Mouse (Mus musculus) MN1 (cell line): Measurements from ENCODE around the gene Spaca9.
A peak's percentile ranks its signal among the peaks of the same experiment; 100 is the strongest.

Experiments used
- DNase-seq: peaks from one replicate; pipeline ENCODE4 v3.0.0-alpha.2; 2016; ENCODE audit warnings: low spot score

The Spaca9 gene

DNA sequence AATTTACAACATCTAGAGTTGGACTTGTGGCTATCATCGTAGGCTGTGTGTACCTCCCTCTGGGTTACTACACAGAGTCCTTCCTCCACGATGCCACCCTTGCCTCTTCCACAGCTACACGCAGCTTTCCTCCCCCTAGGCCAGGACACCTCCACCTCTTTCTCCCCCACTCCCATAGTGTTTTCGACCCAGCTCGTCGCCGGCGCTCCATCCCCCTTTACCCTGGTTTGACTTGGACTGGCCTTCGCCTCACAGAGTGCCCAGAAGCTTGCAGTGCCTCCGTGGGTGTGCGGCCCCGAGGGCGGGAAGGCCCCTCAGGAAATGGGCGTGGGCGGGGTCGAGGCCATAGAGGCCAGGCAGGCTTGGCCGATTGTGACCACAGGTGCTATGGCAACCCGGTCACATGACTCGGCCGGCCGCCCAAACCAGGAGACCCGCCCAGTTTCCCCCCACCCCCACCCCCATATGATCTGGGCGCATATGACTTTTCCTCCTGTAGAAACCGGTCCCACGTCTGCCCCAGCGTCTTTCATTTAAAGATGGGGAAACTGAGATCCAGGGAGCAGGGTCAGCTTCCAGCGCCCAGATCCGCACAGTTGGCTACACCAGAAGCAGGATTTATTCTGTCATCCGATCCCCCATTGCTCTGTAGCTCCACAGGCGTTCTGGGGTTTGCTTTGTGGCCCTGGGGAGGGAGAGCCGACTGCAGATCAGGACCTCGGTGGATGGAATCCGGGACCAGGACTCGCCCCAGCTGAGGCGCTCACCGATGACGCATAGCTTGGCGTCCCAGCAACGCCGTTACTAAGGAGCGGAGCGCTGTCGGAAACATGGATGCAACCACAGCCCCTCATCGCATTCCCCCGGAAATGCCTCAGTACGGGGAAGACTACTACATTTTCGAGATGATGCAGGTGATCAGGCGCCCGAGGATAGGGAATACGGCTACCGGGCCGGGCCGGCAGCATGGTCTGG, at the start of gene Spaca9, which contains the start of gene Ak8:
Gene Spaca9 (minus strand): TSS at position 367 of the 975 bp plus-strand sequence.
Gene Ak8 (plus strand): TSS at position 804 of the 975 bp plus-strand sequence.
- DNase-seq = peak; percentile 81

DNA sequence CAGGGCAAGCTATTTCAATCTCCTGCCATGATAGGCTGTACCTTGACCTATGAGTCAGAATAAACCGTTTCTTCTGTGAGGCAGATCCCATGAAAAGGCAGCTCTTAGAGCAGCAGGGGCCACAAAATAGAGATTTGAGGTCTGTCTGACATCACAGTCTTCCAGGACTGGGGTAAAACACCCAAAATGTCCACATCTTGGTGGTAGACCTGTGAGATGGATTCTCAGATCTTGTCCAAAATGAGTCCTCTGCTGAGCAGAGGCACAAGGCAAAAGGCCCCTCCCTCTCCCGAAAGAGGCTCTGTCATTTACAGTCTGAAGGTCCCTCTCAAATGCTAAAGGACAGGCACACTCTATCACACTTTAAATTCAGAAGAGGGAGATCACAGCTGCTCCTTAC, 48.2 kb upstream of the Spaca9 start:
- no peak for DNase-seq

DNA sequence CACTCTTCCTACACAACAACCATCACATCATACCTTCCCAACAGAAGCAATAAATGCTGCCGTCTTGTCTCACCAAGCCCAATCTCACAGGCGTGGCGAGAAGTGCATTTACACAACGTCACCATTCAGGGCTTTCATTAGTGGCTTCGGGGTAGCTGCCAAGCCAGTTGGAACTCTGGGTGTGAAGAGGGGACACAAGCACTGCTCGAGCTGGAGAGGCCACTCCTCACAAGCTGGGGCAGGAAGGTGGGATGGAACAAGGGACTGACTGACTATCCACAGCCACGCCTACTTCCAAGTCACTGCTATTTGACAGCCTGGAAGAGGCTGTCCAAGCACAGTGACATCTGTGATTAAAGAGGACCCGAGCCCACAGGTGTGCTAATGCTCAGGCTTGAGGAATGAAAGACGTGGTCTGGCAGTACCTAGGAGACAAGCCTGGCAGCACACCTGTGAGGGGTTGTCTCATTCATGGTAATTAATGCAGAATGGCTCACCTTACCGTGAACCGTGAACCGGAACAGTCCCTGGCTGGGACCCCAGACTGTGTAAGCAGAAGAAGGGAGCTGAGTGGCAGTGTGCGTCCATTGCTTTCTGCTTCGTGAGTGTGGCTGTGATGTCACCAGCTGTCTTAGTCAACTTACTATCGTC, 47.3 kb upstream of the Spaca9 start:
- DNase-seq = no peak

DNA sequence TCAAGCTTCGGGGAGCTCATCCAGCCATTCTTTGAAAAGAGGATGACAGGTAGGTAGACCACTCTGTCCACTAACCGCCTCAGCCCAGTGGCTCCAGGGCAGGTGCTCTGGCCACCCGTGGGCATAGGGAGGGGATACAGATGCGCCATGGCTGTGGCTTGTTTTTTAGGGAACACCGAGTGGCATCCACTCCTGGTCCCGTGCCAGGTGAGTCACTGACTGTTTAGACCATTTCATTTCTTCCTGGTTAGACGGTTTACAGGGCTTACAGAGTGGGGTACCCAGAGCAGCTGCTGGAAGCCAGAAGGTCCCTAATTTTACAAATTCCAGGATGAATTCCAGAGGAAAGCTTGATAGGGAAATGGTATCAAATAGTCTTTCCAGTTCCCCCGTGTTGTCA, 43.2 kb upstream of the Spaca9 start:
- DNase-seq = no peak

DNA sequence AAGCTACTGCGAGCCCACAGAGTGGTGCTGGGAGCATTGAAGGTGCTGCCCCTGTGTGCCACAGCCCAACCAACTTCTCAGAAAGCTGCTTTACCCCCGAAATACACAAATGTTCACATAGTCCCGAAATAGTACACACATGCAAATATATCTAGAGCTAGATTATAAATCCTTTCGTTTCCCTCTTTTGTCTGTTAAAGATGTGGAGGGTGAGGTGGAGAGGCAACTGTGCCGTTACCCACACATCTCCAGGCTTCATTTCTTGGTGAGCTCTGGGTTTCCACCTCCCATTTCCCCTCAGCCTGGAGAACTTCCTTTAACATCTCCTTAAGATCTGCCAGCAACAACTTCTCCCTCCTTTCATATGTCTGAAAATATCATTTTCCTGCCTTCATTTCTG, 40.6 kb upstream of the Spaca9 start:
- no peak for DNase-seq

DNA sequence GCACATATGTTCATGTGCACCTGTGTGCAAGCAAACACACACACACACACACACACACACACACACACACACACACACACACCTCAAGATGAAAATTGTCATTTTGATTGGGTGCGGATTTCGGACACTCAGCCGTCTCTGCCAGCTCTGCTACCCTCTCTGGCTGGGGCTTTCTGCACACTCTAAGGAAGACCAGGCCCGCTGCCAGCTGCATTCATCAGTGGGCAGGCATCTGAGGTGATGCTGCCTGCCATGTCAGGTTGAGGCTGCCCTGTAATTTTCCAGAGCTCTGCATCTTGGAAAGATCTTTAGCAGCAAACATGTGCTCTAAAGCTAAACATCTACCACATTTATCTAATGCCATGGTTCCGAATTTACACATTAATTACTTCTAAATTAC, 37.6 kb upstream of the Spaca9 start:
- DNase-seq = peak; percentile 75

DNA sequence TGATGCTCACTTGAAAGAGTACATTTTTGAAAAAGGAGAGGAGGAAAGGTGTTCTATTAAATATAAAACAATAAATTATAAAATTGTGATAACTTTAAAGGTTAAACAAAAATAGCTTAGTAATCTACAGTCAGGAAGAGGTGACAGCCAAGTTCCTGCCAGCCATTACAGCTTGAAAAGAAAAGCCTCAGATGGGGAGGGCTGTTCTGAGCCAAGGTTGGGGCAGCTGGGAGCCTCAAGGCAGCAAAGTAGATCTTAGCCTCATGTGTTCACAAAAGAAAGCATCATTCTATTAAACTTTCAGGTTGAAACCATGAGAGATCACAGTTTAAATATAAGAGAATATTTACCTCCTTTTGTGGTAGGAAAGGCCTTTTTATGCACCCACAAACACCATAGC, 31.1 kb upstream of the Spaca9 start:
- no peak for DNase-seq

DNA sequence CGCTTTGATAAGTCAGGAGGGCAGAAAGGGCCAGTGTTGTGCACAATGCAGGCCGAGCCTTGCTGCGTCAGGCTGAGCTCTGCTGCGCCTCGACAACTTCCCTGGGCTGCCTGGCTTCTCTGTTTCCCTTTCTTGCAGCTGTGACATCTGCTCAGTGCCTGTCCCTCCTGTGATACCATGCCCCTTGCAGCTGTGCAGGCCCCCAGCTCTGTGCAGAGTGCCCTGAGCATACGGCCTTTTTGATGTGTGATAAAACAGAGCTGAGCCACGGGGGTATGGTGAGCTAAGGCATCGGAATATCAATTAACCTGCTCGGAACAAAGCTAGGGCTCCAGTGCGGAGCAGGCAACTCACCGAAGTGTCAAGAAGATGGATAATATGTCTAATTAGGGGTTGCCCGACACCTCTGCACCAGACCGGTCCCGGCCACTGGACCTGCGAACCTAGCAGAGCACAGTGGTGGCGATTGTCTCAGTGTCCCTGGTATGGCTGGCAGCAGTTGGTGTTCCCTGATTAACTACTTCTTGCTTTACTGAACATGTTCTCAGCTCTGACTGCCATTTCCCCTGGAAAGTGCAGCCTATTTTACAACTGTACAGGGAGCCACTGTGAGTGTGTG, 28.4 kb upstream of the Spaca9 start:
- no peak for DNase-seq

DNA sequence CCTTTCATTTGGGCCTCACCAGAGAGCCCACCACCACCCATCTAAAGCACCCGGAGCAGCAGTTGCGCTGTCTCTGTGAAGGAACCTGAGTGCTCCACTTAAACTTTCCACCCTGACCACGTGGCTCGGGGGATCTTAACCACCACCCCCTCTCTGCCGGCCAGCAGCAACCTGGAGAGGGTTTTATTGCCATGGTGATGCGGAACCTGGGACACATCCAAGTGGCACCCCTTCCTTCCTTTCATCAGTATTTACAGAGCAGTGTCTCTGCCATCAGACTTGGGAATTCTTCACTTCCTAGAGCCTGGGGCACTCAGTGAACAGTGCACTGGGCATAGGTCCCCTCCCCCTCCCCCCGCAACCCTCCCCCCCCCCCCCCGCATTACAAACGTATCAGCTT, 24.4 kb upstream of the Spaca9 start:
- no peak for DNase-seq

DNA sequence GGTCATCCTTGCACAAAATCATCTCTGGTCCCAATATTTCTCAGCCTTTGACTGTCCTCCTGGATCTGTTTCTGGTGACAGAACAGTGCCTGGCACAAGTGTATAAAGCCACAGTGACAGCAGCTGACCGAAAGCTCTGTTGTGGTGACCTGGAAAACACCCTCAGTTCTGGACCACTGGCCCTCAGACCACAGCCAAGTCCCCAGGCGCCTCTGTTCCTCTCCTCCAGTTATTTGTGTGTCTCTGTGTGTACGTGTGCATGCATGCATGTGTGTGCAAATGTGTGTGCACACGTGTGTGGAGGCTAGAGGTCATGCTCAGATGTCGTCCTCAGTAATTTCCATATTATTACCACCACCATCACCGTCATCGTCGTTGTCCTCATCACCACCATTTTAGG, 22.9 kb upstream of the Spaca9 start:
- DNase-seq = no peak

DNA sequence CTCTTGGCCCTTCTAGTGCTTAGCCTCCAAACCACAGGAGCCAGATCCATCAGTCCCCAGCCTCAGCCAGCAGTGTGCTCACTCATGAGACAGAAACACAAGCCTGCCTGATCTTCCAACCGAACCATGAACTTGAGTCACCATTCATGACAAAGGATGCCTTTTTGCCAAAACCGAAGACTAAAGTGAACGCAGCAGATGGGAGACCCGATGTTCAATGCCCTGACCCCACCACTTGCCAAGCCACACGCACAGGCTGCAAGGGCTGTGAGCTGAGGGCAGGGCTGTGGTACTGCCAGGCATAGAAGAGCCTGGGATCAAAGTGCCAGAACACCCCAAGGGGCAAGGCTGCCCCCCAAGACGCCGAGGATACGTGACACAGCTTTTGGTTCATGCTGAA, 13.5 kb upstream of the Spaca9 start:
- no peak for DNase-seq

DNA sequence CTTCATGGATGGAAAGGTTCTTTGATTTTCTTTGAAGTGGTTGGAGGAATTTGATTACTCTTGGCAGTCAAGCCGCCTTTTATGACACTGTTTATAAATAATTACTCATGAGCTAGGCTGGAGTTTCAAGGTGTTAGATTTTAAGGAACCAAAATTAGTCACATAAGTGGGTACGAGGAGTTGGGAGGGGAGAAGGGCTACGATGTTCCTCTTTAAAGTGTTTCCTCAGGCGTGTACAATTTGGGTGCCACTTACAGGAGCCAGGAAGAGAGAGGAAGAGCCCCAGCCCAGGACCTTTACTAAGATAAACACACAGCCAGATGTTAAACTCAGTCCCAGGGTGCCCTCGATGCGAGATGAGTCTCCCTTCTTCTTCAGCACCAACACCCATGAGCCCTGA, 7.3 kb upstream of the Spaca9 start:
- DNase-seq = no peak

DNA sequence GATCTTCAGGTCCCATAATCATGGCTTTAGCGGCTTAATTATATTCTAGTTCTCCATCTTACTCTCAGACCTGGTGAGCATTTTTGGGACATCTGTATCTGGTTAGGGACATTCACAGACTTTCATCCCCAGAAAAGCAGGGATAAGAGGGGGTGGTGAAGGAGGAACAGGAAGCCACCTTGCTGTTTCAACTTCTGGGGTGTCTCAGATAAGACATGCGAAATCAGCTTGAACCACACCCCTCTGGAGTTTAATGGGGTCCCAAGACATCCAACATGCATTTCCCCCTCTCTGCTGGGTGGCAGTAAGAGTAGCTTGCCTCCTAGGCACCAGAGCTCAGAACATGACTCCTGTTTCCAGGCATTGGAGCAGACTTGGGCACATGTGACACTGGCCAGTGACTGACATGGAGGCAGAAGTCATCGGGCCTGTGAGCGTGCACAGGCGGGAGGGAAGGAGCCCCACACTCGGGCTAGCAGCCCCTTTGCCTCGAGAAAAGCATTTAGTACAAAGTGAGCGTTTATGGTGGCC, 6.6 kb upstream of the Spaca9 start:
- DNase-seq = no peak

DNA sequence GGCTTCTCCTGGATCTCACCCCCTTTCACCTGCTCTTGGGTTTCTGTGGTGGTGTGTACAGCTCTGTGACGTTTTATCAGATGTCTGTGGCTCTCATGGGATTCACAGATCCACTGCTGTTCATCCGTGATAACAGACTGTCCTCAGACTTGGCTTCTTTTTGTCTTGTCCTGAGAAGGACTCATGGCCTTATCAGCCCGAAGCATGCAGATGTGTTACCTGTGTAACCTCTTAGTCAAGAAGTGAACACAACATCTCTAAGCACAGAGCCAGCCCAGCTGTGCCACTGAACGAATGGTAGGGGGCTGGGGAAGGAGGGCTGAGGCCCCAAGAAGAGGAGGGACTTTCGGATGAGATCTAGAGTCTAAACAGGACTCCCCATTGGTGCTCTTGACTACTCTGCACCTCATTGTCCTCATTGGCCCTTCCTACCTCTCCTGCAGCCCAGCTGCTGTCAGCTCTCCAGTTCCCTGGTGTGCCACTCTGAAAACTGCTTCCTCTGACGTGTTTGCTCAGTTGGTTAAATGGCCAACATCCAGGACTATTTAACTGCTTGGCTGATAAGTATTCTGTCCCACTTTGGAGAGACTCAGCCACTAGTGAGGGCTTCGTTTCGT, 2.2 kb upstream of the Spaca9 start:
- DNase-seq = no peak

DNA sequence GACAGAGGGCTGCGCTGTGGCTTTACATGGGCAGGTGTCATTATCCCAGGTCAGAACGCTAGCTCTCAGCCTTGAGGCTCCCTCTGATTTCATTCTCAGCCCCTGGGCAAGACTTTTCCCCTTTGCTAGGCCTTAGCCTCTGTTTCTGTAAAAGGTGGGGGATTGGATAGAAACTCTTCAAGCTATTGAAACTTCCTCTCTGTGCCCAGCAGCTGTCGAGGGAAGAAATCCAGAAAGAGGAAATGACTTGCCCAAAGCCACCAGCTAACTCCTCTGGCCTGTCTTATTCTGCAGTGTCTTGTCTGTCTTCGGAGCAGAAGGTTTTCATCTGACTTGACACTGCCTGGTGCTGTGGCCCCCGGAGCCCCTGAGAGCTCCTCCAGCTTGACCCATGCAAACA, 961 bp downstream of the Spaca9 start:
- DNase-seq = no peak

DNA sequence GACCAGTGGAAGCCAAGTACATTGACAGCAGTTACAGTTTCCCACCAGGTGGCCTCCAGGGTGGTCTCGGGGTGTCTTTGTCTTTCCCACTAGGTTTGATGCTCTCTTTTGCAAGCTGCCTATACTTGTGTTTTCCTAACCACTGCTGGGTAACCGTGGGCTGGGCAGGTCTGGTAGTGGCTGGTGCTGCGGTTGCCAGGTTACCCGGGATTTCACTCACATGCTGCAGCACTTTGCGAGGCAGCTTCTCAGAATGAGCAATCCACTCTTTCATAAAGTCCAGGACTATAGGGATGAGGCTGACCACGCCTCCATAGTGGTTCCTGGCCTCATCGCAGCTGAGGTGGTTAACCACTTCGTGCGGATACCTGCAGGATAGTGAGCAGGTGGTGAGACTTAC, 6.8 kb downstream of the Spaca9 start:
- no peak for DNase-seq

DNA sequence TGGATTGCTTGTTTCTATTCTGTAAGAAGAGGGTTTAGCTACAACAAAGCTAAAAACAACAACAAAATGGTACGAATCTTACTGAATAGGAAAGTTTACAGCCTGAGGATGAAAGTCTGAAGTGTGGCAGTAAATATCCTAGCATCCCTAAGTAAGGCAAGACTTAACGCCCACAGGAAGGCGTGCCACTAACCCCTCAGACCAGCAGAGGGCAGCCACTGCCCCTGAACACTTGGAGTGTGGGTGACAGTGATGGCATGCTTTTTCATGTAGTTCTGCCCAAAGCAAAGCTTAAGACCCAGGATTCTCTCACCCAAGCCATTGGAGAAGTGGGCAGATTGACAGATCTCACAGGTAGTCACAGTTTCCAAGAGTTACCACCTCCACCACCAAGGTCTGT, 11.1 kb downstream of the Spaca9 start:
- DNase-seq = peak; percentile 54

DNA sequence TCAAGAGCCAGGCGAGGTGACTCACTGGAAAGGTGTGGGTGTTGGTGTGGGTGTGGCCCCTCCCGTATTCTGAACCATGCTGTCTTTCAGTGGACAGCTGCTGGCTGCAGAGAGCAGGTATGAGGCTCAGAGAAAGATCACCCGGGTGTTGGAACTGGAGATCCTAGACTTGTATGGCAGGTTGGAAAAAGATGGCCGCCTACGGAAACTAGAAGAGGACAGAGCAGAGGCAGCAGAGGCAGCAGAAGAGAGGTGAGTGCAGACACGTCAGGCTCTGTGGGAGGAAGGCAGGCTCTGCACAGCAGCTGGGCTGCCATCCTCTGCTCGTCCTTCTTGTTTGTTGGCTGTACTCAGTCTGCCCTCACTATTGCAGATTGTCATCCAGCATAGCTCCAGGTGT, 13.6 kb downstream of the Spaca9 start:
- no peak for DNase-seq

DNA sequence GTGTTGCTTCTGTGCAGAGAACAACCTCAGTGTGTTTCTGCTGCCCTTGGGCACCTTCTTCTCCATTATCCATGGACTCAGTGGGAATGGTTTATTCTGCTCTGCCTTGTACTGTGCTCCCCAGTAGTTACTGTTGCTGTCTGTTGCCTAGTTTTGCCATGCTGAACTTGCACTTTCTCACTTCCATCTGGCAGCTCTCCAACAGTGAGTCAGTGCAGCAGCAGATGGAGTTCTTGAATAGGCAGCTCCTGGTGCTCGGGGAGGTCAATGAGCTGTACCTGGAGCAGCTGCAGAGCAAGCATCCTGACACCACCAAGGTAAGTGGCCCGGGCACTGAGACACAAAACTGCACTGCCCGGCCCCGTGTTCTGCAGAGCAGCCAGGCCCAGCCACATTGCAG, 17.8 kb downstream of the Spaca9 start:
- DNase-seq = peak; percentile 78

DNA sequence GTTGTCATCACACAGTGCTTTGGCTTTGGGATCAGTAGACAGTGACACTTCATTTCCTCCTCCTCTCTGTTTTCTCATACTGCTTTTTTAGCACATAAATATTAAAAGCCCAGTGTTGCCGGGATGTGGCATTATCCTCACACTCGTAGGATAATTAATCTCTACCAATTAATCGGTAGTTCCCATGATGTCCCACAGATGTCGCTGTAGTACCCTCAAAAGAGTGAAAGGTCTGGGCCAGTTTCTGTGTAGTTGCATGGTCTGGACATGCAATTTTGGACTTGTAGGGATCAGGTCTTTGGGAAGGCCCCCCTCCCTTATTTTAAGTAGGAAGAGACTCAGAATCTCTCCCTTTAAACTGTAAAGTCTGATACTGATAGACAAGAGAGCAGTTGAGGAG, 18.8 kb downstream of the Spaca9 start:
- DNase-seq = peak; percentile 66

DNA sequence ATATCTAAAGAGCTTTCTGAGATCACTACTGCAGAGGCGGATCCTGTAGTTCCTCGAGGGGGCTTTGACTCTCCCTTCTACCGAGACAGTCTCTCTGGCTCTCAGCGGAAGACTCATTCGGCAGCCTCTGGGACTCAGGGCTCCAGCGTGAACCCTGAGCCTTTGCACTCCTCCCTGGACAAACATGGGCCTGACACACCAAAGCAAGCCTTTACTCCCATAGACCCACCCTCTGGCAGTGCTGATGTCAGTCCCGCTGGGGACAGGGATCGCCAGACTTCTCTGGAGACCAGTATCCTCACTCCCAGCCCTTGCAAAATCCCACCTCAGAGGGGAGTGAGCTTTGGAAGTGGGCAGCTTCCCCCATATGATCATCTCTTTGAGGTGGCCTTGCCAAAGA, 23.5 kb downstream of the Spaca9 start:
- no peak for DNase-seq

DNA sequence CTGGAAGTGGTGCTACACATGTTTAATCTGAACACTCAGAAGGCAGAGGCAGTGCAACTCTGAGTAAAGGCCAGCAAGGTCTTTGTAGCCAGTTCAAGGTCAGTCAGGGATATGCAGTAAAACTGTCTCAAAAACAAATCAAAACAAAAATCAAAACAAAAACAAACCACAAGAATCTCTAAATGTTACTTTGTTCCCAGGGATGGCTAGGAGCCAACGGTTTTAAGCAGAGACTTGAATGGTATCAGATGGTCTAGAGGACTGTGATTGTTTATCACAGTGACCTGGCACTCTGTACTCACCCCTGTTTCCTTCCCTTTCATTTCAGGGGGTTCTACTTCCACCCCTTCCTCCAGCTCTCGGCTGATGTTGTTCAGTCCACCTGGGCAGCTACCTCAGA, 28.1 kb downstream of the Spaca9 start:
- no peak for DNase-seq
